Mouse (Mus musculus): ENCODE data around the gene Noc2l.

DNA sequence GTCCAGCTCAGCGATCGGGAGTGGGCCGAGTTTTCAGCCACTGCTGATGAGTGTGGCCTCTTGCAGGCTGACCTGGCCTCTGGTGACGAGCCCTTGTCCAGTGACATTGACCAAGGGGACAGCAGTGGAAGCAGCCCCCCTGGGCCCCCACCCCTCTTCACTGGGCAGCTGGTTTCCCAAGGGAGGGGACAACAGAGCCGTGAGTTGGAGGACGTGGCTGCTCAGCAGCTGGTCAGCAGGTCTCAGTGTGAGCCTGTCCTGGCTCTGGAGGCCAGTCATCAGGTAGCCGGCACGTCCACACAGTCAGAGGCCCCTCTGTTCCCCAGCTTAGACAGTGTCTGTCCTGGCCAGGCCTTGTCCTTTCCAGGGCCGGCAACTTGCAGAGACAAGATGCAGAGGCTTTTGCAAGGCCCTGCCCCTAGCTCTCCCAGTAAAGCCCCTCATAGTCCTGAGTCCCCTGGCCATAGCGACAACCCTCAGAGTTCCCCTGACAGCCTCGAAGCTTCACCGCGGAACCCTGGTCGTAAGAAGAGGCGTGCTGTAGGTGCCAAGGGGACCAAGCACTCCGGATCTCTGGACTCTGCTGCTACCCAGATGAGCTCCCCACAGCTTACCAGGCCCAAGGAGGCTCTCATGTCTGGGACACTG is 18.7 kb upstream of the Noc2l start:
- TF ChIP-seq CTCF (IDR thresholded peaks at IDR 0.05; ENCODE audit: low read depth) (no peak), EP300 (IDR thresholded peaks at IDR 0.05; ENCODE audit: low read depth) (no peak)
